ENCODE assay signal across 18 mouse cellular contexts in genomic region chr6:118724908-118725307, GRCm38 (mm10).
DNase-seq lines count a peak whose midpoint lies in the region; ATAC-seq and TF ChIP-seq lines count a peak whose summit lies in the region.
"Had no signal": no experiment of that assay in that cellular context is flagged by ENCODE, and none has a peak within 500 bp of the region (broad histone marks: within the 10 kb centered on the region; RNA-seq: fewer than 3 reads in every experiment).

No protein-coding gene starts in this region.

- H3K27me3 ChIP-seq in midbrain, postnatal 0 days (ENCODE audit: insufficient read depth, low read length) = no peaks in the 10 kb centered on the region
- H3K27me3 ChIP-seq in midbrain, embryonic 10.5 days (ENCODE audit: low read depth, poor library complexity, severe bottlenecking) = no peaks in the 10 kb centered on the region
- H3K27me3 ChIP-seq: embryonic facial prominence, embryonic 12.5 days; limb, embryonic 13.5 days; midbrain, embryonic 15.5 days had no signal

- H3K9me3 ChIP-seq in midbrain, postnatal 0 days (ENCODE audit: low read length) = no peaks in the 10 kb centered on the region
- H3K9me3 ChIP-seq in midbrain, embryonic 10.5 days (replicated peaks) = no peaks in the 10 kb centered on the region
- H3K9me3 ChIP-seq: embryonic facial prominence, embryonic 12.5 days; midbrain, embryonic 15.5 days had no signal

- 60% methylated on average over 4 of the region's 4 CpGs for WGBS in midbrain, postnatal 0 days
- WGBS in midbrain, embryonic 10.5 days = 84% methylated on average over 4 of the region's 4 CpGs

- peaks cover 7% of the 10 kb centered on the region; the same call in 1 of the 2 replicates for H3K36me3 ChIP-seq in midbrain, postnatal 0 days (ENCODE audit: insufficient read depth, low read length)
- H3K36me3 ChIP-seq in midbrain, embryonic 10.5 days = no peaks in the 10 kb centered on the region
- H3K36me3 ChIP-seq: G1E had no signal

- no peak overlapping the region for H3K27ac ChIP-seq in midbrain, postnatal 0 days (ENCODE audit: low read depth, low read length)
- H3K27ac ChIP-seq in midbrain, embryonic 10.5 days (replicated peaks) = no peak overlapping the region
- H3K27ac ChIP-seq: embryonic facial prominence, embryonic 12.5 days; layer of hippocampus, adult 2 months; limb, embryonic 13.5 days; liver, embryonic 14.5 days; midbrain, embryonic 15.5 days had no signal

- no peak overlapping the region for H3K4me2 ChIP-seq in midbrain, postnatal 0 days (ENCODE audit: low read depth, low read length, poor library complexity, severe bottlenecking)
- H3K4me2 ChIP-seq: embryonic facial prominence, embryonic 12.5 days; heart, embryonic 11.5 days; limb, embryonic 13.5 days; midbrain, embryonic 15.5 days had no signal

- H3K4me3 ChIP-seq in midbrain, postnatal 0 days (ENCODE audit: low read depth, low read length) = no peak overlapping the region
- H3K4me3 ChIP-seq in midbrain, embryonic 10.5 days = no peak overlapping the region
- H3K4me3 ChIP-seq: embryonic facial prominence, embryonic 12.5 days; layer of hippocampus, adult 2 months; limb, embryonic 13.5 days; midbrain, embryonic 15.5 days had no signal

- no peaks in the 10 kb centered on the region for H3K4me1 ChIP-seq in midbrain, postnatal 0 days (ENCODE audit: insufficient read depth, low read length)
- H3K4me1 ChIP-seq in midbrain, embryonic 10.5 days = peaks cover 2% of the 10 kb centered on the region; the same call in 1 of the 2 replicates
- H3K4me1 ChIP-seq: embryonic facial prominence, embryonic 12.5 days; limb, embryonic 13.5 days; midbrain, embryonic 15.5 days had no signal

- peak; percentile 73 for DNase-seq in midbrain, postnatal 0 days (ENCODE audit: low spot score)
- DNase-seq in midbrain, embryonic 10.5 days (ENCODE audit: low spot score) = no peak
- DNase-seq in cerebellum, adult 18-20 months = peak; percentile 88 to 92
- DNase-seq in cerebellum, postnatal 25 days = peak; percentile 88 to 91
- no peak for DNase-seq in frontal cortex, postnatal 25 days (ENCODE audit: low spot score in 2 of 2)
- DNase-seq in B cell, adult 2 months = no peak
- no peak for DNase-seq in left cerebral cortex, adult 11 months (ENCODE audit: low spot score)
- DNase-seq: heart, postnatal 36 days; spleen, adult 18-20 months had no signal

- H3K9ac ChIP-seq in midbrain, postnatal 0 days (replicated peaks; ENCODE audit: low read length, poor library complexity, severe bottlenecking) = no peak overlapping the region
- H3K9ac ChIP-seq: embryonic facial prominence, embryonic 12.5 days; limb, embryonic 13.5 days; liver, embryonic 14.5 days; midbrain, embryonic 15.5 days had no signal

- ATAC-seq in midbrain, postnatal 0 days (ENCODE audit: low FRiP score) = no peak
- ATAC-seq: CD4-positive, CD25-positive, alpha-beta regulatory T cell, adult 4 months; intestine, postnatal 0 days; midbrain, embryonic 15.5 days had no signal

- TF ChIP-seq CTCF in midbrain, postnatal 0 days (IDR thresholded peaks at IDR 0.05) = no peak

Comparison
In these comparisons a context has a peak if more than half of its experiments do, and no peak if none do; other contexts are left out.
1. DNase-seq: peak in midbrain, postnatal 0 days (single experiment), cerebellum, adult 18-20 months (2 of 2) and cerebellum, postnatal 25 days (2 of 2); none in midbrain, embryonic 10.5 days (single experiment), frontal cortex, postnatal 25 days (0 of 2), B cell, adult 2 months (0 of 2) and left cerebral cortex, adult 11 months (single experiment).